Mouse (Mus musculus) kidney, embryonic 16.5 days (tissue): ENCODE data around the gene Rptn. TPM values are rescaled to one million over a fixed set of nuclear protein-coding genes. Genes with fewer than 3 reads are reported as not detected.

Experiments
- ATAC-seq: fragments of 200-750 bp; cut with Nextera tagmentation; 2 replicates; pipeline ENCODE4 v1.8.0; 2017; ENCODE audit warnings: moderate TSS enrichment; ENCODE audit not compliant: low FRiP score, low TSS enrichment
- H3K27ac ChIP-seq: fragments of 300-500 bp; sonication (generic); 2 replicates; pipeline ENCODE4 v1.5.1; 2014; ENCODE audit warnings: low read length
- H3K27me3 ChIP-seq: fragments of 300-500 bp; sonication (generic); 2 replicates; pipeline ENCODE4 v1.6.1; 2014; ENCODE audit warnings: low read length, control low read depth, mixed read lengths; ENCODE audit not compliant: insufficient read depth
- H3K36me3 ChIP-seq: fragments of 300-500 bp; sonication (generic); 2 replicates; pipeline ENCODE4 v1.6.1; 2014; ENCODE audit warnings: low read length, control low read depth, mixed read lengths; ENCODE audit not compliant: insufficient read depth
- H3K4me1 ChIP-seq: fragments of 300-500 bp; sonication (generic); 2 replicates; pipeline ENCODE4 v1.6.1; 2014; ENCODE audit warnings: low read length, control low read depth, mixed read lengths; ENCODE audit not compliant: insufficient read depth
- H3K4me2 ChIP-seq: fragments of 300-500 bp; sonication (generic); replicated peaks from 2 replicates; pipeline ENCODE4 v1.6.1; 2014; ENCODE audit warnings: low read depth, low read length
- H3K4me3 ChIP-seq: fragments of 300-500 bp; sonication (generic); 2 replicates; pipeline ENCODE4 v1.5.1; 2014; ENCODE audit warnings: mild to moderate bottlenecking, low read length
- H3K9ac ChIP-seq: fragments of 300-500 bp; sonication (generic); replicated peaks from 2 replicates; pipeline ENCODE4 v1.6.1; 2014; ENCODE audit warnings: low read length
- H3K9me3 ChIP-seq: fragments of 300-500 bp; sonication (generic); 2 replicates; pipeline ENCODE4 v1.6.1; 2016; ENCODE audit warnings: low read length, control low read depth
- WGBS: fragments of 180-500 bp; shearing (Covaris S2); extraction: QIAGEN DNeasy Blood & Tissue Kit; methylation state at CpG from one replicate; pipeline ENCODE4 v1.1.7; 2014; 5-methylcytosine and 5-hydroxymethylcytosine counted together
- polyA plus RNA-seq: library from polyadenylated mRNA; unstranded; fragments of >200 nt; fragmentation: Nextera tagmentation; extraction: Ambion mirVana; gene quantifications from 2 replicates; pipeline ENCODE4 v1.2.1, GENCODE M21; 2015

Rptn gene
- polyA plus RNA-seq, 1 experiment from 2014 or later, result 0.10 TPM

- Histone ChIP-seq H3K4me1 (no peaks in the 10 kb centered on the region), H3K4me3 (no peak overlapping the region), H3K4me2 (no peak overlapping the region), H3K9me3 (no peaks in the 10 kb centered on the region), H3K36me3 (no peaks in the 10 kb centered on the region), H3K27me3 (no peaks in the 10 kb centered on the region), H3K9ac (no peak overlapping the region), H3K27ac (no peak overlapping the region)
- 91% methylated on average over 3 of the region's 3 CpGs for WGBS
- no peak for ATAC-seq
These were observed 10.4 kb downstream of the Rptn start for GRCm38 (mm10) chr3:93403936-93404335.

DNA sequence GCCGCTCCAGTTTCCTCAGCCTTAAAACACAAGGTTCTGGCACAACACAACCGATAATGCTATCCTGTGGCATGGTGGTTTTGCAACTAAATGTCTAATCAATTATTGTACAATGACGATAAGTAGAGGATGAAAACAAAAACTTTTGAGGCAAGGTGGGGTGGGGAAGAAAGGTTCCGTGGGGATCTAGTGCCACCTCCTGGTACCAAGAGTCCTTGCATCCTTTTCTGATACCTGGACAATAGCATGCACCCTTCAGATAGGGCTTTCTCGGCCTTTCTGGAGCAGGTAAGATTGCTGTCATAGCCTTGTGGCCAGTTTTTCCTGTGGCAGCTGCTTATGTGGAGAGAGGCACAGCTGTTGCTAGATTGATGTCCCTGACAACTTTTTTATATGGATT is 13.5 kb downstream of the Rptn start:
- no peak overlapping the region for H3K4me3 ChIP-seq
- H3K4me1 ChIP-seq, result no peaks in the 10 kb centered on the region
- no peaks in the 10 kb centered on the region for H3K9me3 ChIP-seq
- ATAC-seq, result peak; percentile 63; the same call in 1 of the 2 replicates
- 30% methylated on average over 5 of the region's 5 CpGs for WGBS
- no peaks in the 10 kb centered on the region for H3K27me3 ChIP-seq
- no peak overlapping the region for H3K4me2 ChIP-seq
- H3K9ac ChIP-seq, result no peak overlapping the region
- H3K36me3 ChIP-seq, result no peaks in the 10 kb centered on the region
- H3K27ac ChIP-seq, result no peak overlapping the region

- no peak overlapping the region for H3K9ac ChIP-seq
- no peak overlapping the region for H3K4me3 ChIP-seq
- no peaks in the 10 kb centered on the region for H3K9me3 ChIP-seq
- H3K4me2 ChIP-seq, result no peak overlapping the region
- no peak for ATAC-seq
- no peaks in the 10 kb centered on the region for H3K27me3 ChIP-seq
- no peak overlapping the region for H3K27ac ChIP-seq
- H3K36me3 ChIP-seq, result no peaks in the 10 kb centered on the region
- 25% methylated on average over 2 of the region's 2 CpGs for WGBS
- H3K4me1 ChIP-seq, result no peaks in the 10 kb centered on the region
These were observed 18.4 kb downstream of the Rptn start for GRCm38 (mm10) chr3:93411905-93412304.

DNA sequence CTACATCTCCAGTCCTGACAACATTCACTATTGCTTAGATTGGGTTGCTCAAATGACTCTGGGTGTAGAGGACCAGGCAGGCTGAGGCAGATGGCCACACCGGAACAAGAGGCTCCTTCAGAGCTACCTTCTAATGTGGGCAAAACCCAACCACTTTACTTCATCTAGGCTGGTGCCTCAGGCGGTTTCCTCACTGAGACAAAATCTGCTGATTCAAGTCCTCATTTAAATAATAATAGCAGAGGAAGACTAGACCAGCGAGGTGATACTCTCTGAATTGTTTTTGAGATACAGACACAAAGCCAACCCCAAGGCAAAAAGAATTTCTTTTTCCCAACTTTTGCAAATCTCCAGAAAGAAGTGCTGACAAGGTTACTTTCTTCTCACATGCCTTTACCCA is 38.2 kb downstream of the Rptn start:
- Histone ChIP-seq H3K4me1 (no peaks in the 10 kb centered on the region), H3K36me3 (no peaks in the 10 kb centered on the region), H3K27ac (no peak overlapping the region), H3K27me3 (no peaks in the 10 kb centered on the region), H3K9me3 (no peaks in the 10 kb centered on the region), H3K4me3 (no peak overlapping the region), H3K9ac (no peak overlapping the region), H3K4me2 (no peak overlapping the region)
- no peak for ATAC-seq
- 66% methylated on average over 3 of the region's 3 CpGs for WGBS

DNA sequence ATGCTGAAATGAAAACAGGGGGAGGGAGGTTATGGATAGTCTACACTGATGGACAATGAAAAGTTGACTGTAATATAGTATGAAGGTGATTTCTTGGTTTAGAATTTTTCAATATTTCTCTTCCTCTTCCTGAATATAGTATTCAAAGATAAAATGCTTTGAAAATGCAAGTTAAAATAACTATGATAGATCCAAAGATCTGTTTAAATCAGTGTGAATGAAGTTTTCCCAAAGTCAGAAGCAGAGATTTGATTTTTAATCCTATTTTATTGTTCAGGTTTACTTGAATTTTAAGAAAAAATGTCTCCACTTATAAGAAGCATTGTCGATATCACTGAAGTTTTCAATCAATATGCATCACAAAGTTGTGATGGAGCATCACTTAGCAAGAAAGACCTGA is 48.5 kb downstream of the Rptn start, which contains the start of gene Tchh:
Gene Tchh (plus strand): TSS at position 301 of the 400 bp plus-strand sequence.
- H3K4me1 ChIP-seq, result peaks cover 24% of the 10 kb centered on the region
- no peaks in the 10 kb centered on the region for H3K36me3 ChIP-seq
- ATAC-seq, result no peak
- H3K9ac ChIP-seq, result no peak within 1 kb of the TSS
- peak within 1 kb of the TSS; percentile 67 for H3K4me2 ChIP-seq
- no peaks in the 10 kb centered on the region for H3K9me3 ChIP-seq
- H3K27ac ChIP-seq, result no peak within 1 kb of the TSS
- peaks cover 28% of the 10 kb centered on the region for H3K27me3 ChIP-seq
- 91% methylated on average over 1 of the region's 1 CpGs for WGBS
- peak within 1 kb of the TSS; percentile 57; the same call in 1 of the 2 replicates for H3K4me3 ChIP-seq

DNA sequence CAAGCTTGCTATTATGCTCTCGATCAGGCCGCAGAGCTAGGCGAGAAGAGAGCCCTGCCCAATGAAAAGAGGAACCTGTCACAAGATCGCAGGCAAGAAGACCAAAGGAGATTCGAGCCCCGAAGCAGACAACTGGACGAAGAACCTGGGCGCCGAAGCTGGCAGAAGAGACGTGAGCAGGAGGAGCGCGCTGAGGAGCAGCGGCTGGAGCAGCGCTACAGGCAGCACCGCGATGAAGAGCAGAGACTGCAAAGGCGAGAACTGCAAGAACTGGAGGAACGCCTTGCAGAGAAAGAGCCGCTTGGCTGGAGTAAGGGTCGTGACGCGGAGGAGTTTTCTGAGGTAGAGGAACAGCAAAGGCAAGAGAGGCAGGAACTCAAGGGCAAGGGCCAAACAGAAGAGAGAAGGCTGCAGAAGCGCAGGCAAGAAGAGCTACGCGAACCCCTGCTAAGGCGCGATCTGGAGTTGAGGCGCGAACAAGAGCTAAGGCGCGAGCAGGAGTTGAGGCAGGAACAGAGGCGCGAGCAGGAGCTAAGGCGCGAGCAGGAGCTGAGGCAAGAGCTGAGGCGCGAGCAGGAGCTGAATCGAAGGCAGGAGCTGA is 50.1 kb downstream of the Rptn start:
- H3K4me1 ChIP-seq, result peaks cover 29% of the 10 kb centered on the region
- peaks cover 28% of the 10 kb centered on the region for H3K27me3 ChIP-seq
- under 1% methylated on average over 38 of the region's 38 CpGs for WGBS
- peak overlapping the region; percentile 67 for H3K4me2 ChIP-seq
- H3K27ac ChIP-seq, result no peak overlapping the region
- ATAC-seq, result no peak
- H3K9me3 ChIP-seq, result no peaks in the 10 kb centered on the region
- H3K4me3 ChIP-seq, result peak overlapping the region; percentile 57
- no peaks in the 10 kb centered on the region for H3K36me3 ChIP-seq
- H3K9ac ChIP-seq, result peak overlapping the region; percentile 65

DNA sequence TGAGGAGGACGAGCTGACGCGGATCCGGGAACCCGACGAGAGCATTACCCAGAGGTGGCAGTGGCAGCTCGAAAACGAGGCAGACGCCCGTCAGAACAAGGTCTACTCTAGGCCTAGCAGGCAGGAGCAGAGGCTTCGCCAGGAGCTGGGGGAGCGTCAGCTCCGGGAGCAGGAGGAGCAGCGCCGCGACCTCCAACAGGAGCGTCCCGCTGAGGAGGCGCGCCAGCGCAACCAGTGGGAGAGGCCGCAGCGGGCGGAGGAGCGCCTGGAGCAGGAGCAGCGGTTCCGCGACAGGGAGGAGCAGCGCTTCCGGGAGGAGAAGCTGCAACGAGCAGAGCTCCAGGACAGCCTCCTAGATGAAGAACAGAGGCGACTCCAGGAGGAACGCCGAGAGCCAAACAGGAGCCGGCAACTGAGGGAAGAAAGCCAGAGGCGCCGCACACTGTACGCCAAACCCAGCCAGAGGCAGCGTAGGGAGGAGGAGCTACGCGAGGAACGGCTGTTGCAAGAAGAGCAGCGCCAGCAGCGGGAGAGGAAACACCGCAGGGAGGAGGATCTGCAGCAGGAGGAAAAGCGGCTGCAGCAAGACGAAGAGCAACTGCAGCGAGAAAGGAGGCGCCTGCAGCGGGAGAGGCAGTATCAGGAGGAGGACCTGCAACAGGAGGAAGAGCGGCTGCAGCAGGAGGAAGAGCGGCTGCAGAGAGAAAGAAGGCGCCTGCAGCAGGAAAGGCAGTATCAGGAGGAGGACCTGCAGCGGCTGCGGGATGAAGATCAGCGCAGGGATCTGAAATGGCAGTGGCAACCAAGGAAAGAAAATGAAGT is 51.1 kb downstream of the Rptn start:
- Histone ChIP-seq H3K4me2 (peak overlapping the region; percentile 67), H3K9me3 (no peaks in the 10 kb centered on the region), H3K4me3 (peak overlapping the region; percentile 57), H3K27ac (peak overlapping the region; percentile 75), H3K27me3 (peaks cover 28% of the 10 kb centered on the region), H3K9ac (peak overlapping the region; percentile 65), H3K36me3 (no peaks in the 10 kb centered on the region), H3K4me1 (peaks cover 29% of the 10 kb centered on the region)
- ATAC-seq, result peak; percentile 88
- WGBS, result under 1% methylated on average over 56 of the region's 56 CpGs

DNA sequence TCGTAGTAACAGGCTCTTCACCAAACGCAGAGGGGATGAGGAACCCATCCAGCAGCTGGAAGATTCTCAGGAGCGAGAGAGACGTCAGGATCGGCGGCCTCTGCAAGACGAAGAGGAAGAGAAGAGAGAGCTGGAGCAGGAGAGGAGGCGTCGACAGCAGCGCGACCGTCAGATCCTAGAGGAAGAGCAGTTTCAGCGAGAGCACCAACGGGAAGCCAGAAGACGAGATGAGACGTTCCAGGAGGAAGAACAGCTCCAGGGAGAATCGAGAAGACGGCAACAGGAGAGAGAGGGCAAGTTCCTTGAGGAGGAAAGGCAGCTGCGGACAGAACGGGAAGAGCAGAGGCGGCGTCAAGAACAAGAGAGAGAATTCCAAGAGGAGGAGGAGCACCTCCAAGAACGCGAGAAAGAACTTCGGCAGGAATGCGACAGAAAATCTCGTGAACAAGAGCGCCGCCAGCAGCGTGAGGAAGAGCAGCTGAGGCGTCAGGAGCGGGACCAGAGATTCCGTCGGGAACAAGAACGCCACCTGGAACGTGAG is 51.7 kb downstream of the Rptn start:
- peaks cover 33% of the 10 kb centered on the region for H3K27me3 ChIP-seq
- peak overlapping the region; percentile 57 for H3K4me3 ChIP-seq
- H3K4me2 ChIP-seq, result peak overlapping the region; percentile 67
- H3K27ac ChIP-seq, result peak overlapping the region; percentile 75; the same call in 1 of the 2 replicates
- H3K9me3 ChIP-seq, result no peaks in the 10 kb centered on the region
- H3K36me3 ChIP-seq, result no peaks in the 10 kb centered on the region
- H3K9ac ChIP-seq, result peak overlapping the region; percentile 65
- H3K4me1 ChIP-seq, result peaks cover 29% of the 10 kb centered on the region
- peak; percentile 18; the same call in 1 of the 2 replicates for ATAC-seq
- WGBS, result under 1% methylated on average over 36 of the region's 36 CpGs

GRCm38 (mm10) chr3:93446128-93446755 is 52.7 kb downstream of the Rptn start:
- ATAC-seq, result no peak
- Histone ChIP-seq H3K27me3 (peaks cover 24% of the 10 kb centered on the region), H3K27ac (no peak overlapping the region), H3K9me3 (no peaks in the 10 kb centered on the region), H3K4me3 (peak overlapping the region; percentile 57), H3K9ac (peak overlapping the region; percentile 63), H3K4me1 (peaks cover 29% of the 10 kb centered on the region), H3K36me3 (no peaks in the 10 kb centered on the region), H3K4me2 (peak overlapping the region; percentile 67)
- 1% methylated on average over 54 of the region's 54 CpGs for WGBS
